Mouse (Mus musculus) spleen, adult 18-20 months (tissue): ENCODE measurements around the gene 1810010D01Rik.

ENCODE experiments used
- DNase-seq, 2 experiments: peaks; one replicate each; pipeline ENCODE4 v3.0.0; 2022; ENCODE audit warnings: mixed read lengths in 2 of 2

Gene 1810010D01Rik

DNA sequence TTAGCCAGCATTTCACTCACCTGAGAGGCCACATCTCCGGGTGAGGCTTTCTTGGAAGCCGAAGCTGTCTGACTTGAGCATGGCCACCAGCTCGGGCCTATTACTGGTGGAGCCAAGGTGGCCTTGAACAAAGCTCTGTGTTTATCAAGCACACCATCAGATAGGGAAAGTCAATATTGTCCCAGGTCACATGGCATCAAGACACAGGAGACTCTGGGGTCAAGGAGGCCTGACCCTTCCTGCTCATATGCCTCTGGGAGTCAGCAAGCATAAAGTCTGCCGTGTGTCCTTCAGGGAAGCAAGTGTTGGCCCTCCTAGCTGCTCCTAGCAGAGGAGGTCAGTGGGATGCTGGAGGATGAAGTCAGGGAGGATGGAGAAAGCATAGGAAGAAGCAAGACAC lies at the start of gene 1810010D01Rik:
TSS of gene 1810010D01Rik (minus strand) at position 114 of the 400 bp plus-strand sequence.
- no peak for DNase-seq

DNA sequence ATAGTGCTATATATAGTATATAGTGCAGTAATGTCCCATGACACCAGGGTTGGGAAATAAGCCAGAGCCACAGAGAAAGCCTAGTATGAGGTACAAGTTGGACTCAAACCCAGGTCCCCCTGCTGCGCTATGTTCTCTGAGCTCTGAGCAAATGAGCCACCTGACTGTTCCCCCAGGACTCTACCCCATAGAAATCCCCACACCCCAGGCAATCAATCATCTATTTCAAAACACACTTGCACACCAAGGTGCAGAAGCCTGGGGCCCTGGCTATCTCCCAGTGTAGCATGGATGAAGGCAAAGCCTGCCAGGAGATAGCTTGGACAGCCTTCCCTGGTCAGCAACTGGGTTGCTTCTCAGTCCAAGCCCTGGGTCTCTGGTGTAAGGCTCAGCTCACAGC lies 48.2 kb upstream of the 1810010D01Rik start:
- DNase-seq = no peak

GRCm38 (mm10) chr7:145253986-145254630 lies 46.2 kb upstream of the 1810010D01Rik start:
- DNase-seq = no peak

DNA sequence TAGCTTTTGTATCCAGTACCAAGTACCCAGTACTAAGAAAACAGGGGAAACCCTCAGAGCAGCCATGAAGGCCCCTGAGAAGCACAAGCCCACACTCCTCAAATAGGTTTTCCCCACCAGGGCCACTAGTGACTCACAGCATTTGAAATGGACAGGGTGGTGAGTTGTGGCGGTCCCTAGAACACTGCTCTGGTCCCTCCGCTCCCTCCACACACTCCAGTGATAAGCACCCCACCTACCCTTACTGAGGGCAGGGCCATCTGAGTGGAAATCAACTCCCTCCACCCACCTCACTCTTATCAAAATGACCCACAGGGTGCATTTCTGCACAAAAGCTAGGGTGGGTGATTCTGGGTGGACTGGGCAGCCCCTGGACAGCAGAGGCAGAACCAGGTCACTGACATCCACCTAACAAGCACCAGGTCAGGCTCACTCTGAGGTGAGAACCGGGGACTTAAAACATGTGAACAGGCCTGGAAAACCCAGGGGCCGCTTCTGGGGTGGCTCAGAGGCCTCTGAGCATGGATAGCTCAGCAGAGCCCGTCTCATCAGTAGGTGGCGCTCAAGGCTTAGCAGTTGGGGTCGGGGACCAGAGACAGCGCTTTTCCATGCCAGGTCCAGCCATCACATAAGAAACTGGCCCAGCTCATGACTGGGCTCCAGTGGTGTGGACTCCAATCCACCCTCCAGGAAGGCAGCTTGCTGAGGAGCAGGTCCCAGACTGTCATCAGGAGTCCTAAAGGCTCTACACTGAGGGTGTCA lies 45.0 kb upstream of the 1810010D01Rik start:
- peak; percentile 27 to 67 for DNase-seq

GRCm38 (mm10) chr7:145250225-145250624 lies 42.3 kb upstream of the 1810010D01Rik start:
- DNase-seq = no peak

DNA sequence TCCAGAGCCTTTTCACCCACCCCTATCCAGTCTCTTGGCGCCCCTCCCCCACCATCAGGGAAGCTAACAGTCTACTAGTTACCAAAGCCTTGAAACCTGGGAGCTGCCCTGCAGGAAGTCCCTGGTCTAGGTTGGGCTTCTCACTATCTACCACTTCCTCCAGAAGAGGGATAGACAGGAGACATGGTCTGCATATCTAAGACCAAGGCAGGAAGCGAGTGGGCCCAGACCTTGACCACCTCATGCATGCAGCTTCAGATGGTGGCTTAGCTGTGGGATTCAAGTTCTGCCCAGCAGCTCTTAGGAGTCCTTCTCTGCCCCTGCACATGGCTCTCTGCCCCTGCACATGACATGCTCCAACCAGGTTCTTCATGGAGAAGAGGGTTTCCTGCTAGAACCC lies 41.0 kb upstream of the 1810010D01Rik start:
- no peak for DNase-seq

DNA sequence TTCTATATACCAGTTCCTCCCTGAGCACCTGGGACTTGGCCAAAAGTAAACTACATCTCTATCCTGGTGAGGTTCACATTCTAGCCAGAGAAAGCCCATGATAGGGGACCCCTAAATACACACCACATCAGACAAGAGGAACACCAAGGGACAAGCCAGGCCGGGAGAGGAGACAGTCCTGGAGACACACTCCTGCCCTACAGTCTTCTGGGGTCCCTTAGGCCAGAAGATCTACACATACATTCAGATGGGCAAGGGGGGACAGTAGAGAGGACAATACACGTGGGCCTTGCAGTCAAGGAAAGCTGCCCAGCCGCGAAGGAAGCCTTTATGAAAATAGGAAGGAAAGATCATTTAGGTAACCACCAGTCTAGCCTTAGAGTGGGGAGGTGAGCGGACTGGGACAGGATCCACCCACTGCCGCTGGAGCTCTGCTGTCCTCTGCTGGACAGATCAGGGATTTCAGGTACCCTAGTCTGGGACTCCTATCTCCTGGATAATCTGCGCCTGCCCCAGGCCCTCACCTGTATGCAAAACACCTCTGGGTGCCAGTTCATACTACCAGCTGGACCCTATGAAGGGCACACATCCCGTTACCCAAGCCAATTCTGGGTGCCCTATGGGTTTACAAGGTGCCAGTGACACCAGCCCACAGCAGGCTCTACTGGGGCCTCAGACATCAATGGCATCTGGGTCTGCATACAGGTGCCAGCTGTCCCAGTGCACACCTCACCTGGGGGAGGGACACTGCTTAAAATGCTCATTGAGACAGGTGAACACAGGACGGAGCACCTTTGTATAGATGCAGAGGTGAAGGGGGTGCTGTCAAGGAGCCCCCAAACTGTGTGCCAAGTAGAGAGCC lies 35.2 kb upstream of the 1810010D01Rik start:
- peak; percentile 23 to 71 for DNase-seq

DNA sequence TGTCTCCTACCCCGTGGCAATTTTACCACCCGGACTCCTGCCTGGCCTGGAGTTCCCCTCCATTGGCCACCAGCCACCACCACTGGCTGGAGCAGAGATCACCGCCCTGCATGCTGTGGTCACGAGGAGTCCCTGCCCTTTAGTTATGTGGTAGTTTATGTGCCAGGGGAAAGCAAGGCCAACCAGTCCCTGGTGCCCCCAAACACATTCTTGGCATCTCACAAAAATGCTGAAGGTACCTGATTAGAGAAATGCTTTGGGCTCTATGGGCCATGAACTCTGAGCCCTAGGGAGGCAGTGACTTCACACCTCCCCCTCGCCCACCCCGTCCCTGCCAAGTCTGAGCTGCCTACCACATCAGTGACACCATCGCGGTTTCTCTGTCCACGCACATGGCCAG lies 34.1 kb upstream of the 1810010D01Rik start:
- no peak for DNase-seq

DNA sequence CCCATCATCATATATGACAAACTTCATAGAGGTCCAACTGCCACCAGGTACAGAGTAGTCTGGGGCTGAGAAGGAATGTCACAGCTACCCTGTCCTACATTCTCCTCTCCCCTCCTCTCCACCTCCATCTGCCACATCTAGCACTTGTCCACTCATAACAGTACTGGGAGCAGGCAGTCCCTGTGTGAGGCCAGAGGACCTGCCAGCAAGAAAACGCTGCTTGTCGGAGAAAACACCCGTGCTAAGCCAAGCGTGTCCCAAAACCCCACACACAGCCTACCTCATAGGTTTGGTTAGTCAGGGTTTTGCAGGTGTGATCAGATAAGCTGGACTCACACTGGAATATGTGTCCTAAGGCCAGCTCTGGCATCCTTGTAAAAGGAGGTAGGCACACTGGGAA lies 33.0 kb upstream of the 1810010D01Rik start:
- no peak for DNase-seq

DNA sequence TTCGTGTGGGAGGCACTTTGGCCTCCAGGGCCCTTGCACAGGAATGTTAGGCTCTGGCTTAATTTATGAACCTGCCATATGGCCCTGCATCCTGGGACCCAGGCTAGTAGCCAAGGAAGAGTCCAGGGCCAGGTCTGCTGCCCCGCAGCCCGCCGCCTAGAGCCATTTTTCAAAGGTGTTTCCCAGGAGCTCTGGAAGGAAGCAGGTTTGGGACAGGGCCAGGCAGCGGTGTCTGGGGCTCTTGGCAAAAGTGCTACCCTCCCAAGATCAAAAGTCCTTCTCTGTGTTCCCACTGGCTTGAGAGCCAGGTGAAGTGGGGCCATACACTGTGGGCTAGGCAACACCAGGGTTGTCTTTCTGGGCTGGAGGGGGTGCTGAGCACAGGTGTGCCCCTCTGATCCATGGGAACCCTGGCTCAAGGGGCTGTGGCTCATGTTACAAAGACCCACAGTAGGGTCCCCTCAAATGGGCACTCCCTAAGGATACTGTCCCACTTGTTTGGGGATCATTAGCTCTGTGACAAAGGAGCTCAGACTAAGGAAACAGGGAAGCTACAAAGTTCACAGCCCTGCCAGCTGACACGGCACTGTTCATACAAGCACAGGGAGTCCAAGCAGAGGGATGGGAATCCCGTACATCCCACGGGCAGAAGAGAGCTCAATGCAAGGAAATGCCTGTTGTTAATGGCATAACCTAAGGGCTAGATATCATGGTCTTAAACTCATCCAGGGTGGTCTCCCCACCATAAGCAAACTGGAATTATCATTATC lies 32.0 kb upstream of the 1810010D01Rik start:
- no peak for DNase-seq

- DNase-seq = no peak
Observed at GRCm38 (mm10) chr7:145239145-145239544, 31.2 kb upstream of the 1810010D01Rik start.

DNA sequence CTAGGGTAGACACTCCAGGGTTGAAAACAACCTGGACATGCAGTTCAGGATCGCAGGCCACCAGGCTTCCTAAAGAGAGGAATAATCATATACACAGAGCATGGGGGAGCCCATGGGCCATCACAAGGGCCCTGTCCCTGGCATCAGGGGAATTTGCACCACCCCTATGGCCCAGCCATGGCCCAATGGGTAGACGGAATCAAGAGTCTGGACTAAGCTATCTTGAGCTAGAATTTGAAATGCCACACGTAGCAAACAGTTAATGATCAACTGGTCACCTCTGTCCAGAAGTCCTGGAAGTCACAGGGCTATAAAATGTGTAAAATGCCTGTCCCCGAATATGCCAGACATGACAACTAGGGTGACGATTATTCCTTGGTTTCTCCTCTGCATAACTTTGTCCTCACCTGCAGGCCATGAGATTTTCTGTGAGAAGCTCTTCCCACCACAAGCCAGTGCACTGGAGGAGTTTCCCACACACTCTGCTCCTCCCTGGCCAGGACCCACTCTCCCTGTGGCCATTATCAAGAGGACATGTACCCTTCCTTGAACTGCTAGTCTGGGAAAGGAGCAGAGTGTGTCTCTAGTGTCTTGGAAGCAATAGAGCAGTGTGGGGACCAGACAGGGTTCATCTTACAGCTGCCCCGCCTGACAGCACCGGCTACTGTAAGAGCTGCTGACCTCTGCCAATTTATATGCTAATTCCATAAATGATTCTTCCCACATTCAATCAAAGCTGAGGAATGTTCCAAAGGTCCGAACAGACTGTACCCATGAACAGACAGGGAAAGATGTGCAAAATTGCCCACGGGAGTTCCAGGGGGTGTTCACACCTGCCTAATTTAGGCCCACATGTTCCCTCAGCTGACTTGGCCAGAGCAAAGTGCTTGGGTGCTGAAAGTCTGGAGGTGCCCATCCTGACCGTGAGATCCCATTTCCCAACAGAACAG lies 27.2 kb upstream of the 1810010D01Rik start:
- DNase-seq = no peak

DNA sequence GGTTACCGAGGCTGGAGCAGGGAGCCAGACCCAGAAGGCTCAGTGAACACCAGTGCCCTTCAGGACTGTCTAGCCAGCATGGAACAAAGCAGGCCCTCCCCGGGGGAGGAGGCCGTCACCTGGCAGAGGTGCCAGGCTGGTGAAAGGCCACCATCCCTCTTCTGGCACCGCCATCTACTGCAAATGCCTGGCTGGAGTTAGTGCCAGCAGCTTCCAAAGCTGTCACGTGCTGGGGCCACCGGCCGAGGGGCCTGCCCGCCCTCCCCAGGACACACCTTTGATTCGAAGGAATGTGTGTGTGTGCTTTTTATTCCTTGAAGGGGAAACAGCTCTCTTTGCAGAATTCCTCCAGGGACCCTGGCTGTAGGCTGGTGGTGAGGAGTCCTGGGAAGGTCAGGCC lies 23.7 kb upstream of the 1810010D01Rik start:
- DNase-seq = no peak

- DNase-seq = no peak
Observed at GRCm38 (mm10) chr7:145226641-145227040, 18.7 kb upstream of the 1810010D01Rik start.

DNA sequence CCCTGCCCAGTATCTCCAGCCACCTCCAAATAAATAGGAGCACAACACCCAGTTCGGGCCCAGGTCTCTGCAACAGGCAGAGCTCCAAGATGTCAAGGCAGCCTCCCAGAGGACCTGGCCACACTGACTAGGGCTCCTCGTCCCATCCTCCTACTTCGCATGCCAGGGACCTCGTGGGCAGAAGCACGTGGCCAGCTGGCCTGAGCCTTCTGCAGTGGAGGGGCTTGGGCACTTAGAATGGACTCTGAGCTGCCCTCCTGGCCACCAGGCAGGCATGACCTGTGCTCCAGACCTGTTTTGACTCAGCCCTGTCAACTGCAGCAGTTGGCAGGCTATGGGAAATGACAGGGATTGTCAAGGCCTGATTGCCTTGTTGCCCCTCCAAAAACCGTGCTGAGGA lies 17.7 kb upstream of the 1810010D01Rik start:
- DNase-seq = no peak

DNA sequence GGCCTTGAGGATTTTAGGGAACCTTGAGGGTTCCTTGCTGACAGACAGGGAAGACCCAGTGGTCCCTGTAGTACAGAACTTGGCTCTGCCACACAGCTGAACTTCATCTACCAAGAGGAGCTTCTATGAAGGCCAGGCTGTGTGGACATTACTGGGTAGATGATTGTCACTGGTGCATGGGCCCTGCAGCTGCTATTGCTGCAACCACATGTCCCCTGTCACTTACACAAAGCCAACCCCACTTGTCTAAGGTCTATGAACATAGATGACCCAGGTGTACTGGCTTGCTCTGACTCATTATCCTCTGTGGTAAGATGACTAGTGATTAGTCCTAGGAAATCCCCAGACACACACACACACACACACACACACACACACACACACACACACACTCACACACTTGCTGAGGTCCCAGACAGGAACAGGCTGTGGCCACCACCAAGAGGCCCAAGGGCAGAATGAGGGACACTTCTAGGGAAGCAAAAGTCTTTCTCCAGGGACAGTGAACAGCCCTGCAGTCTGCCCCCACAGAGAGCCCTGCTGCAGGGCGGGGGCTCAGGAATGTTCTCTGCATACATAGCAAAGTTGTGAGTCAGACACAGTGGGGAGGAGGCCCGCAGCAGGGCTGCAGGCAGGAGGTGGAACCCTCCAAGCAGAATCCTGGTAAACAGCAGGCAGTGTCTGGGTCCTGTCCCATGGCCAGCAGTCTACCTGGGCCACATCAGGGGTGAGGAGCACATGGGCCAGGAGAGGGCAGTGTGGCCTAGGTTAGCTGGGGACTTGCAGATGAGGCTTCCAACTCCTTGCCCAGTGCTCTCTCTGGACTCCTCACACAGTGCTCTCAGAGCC lies 14.1 kb upstream of the 1810010D01Rik start:
- DNase-seq = no peak

GRCm38 (mm10) chr7:145221346-145221745 lies 13.4 kb upstream of the 1810010D01Rik start:
- DNase-seq = no peak

- DNase-seq = no peak
Observed at GRCm38 (mm10) chr7:145219420-145219831, 11.5 kb upstream of the 1810010D01Rik start.

DNA sequence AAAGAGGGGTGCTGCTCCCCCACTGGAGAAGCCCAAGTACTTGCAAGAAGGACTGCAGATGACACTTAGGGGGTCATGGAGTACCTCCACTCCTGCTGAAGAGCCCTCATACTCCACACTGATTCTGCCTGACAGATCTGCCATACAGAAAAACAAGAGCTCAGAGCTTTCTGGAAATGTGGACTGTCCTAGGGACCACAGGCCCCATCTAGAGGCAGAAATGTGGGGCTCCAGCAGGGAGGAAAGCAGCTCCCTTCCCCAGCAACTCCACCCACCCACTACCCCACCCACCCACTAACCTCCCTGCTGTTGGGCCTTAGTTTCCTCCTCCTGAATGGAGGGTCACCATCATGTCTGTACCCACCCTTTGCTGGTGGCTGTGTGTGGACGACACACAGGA lies 8.7 kb upstream of the 1810010D01Rik start:
- no peak for DNase-seq

DNA sequence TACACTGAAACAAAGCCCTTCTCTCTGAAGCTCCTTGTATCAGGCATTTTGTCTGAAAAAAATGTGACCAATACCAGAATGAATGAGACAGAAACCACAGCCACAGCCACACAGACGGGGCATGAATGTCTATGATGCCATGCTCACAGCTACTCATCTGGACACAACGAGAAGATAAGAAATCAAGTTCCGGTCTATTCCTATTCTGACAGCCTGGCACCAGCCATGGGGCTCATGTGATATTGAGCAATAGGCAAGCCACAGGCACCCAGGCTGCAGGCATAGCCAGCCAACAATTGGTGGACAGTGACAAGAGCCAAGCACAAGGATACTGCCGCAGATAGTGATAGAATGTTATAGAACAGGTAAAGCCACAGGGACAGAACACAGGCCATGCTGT lies 7.6 kb upstream of the 1810010D01Rik start:
- no peak for DNase-seq
